Mouse (Mus musculus): ENCODE data around the gene Cntfr. TPM values are rescaled to one million over a fixed set of nuclear protein-coding genes. Genes with fewer than 3 reads are reported as not detected.
"Not testable (repeated sequence)": the region's sequence is repeated elsewhere in the genome, so short reads cannot be mapped to it uniquely, and the experiment has no call there.

Cntfr gene
- total RNA-seq, 4 experiments from 2014 or later: 41.4 to 50.9 (median 48.4) TPM

- DNase-seq: no peak
These were observed 11.4 kb upstream of the Cntfr start for GRCm38 (mm10) chr4:41708192-41708745.

GRCm38 (mm10) chr4:41707011-41707535 lies 10.2 kb upstream of the Cntfr start:
- no peak for DNase-seq

- DNase-seq: no peak
These were observed 9.2 kb upstream of the Cntfr start for GRCm38 (mm10) chr4:41705922-41706754.

GRCm38 (mm10) chr4:41704651-41705050 lies 7.8 kb upstream of the Cntfr start:
- no peak for DNase-seq

- not testable (repeated sequence) for DNase-seq
These were observed 5.3 kb upstream of the Cntfr start for GRCm38 (mm10) chr4:41702226-41702625.

- not testable (repeated sequence) for DNase-seq
These were observed 3.3 kb upstream of the Cntfr start for GRCm38 (mm10) chr4:41700224-41700623.

GRCm38 (mm10) chr4:41699783-41700182 lies 2.9 kb upstream of the Cntfr start, which contains the start of gene Il11ra1:
Gene Il11ra1, plus strand, starts transcription at chr4:41699989.
- not testable (repeated sequence) for DNase-seq

- not testable (repeated sequence) for DNase-seq
These were observed 1.6 kb upstream of the Cntfr start for GRCm38 (mm10) chr4:41698421-41699016.

- not testable (repeated sequence) for DNase-seq
These were observed 437 bp downstream of the Cntfr start for GRCm38 (mm10) chr4:41696452-41696851.

- not testable (repeated sequence) for DNase-seq
These were observed 1.1 kb downstream of the Cntfr start for GRCm38 (mm10) chr4:41695800-41696199.

GRCm38 (mm10) chr4:41693511-41693910 lies 3.4 kb downstream of the Cntfr start:
- DNase-seq: not testable (repeated sequence)

- not testable (repeated sequence) for DNase-seq
These were observed 6.9 kb downstream of the Cntfr start for GRCm38 (mm10) chr4:41690014-41690413.

GRCm38 (mm10) chr4:41688562-41688961 lies 8.3 kb downstream of the Cntfr start:
- DNase-seq: not testable (repeated sequence)

- not testable (repeated sequence) for DNase-seq
These were observed 10.9 kb downstream of the Cntfr start for GRCm38 (mm10) chr4:41685882-41686492.

- DNase-seq: not testable (repeated sequence)
These were observed 11.9 kb downstream of the Cntfr start for GRCm38 (mm10) chr4:41684931-41685453.

- not testable (repeated sequence) for DNase-seq
These were observed 12.6 kb downstream of the Cntfr start for GRCm38 (mm10) chr4:41684131-41684930.

- DNase-seq: not testable (repeated sequence)
These were observed 13.6 kb downstream of the Cntfr start for GRCm38 (mm10) chr4:41683303-41683702.

- no peak for DNase-seq
These were observed 14.1 kb downstream of the Cntfr start for GRCm38 (mm10) chr4:41682789-41683188.

- DNase-seq: no peak
These were observed 14.9 kb downstream of the Cntfr start for GRCm38 (mm10) chr4:41681947-41682346.

GRCm38 (mm10) chr4:41681176-41681575 lies 15.7 kb downstream of the Cntfr start:
- no peak for DNase-seq

GRCm38 (mm10) chr4:41679291-41679690 lies 17.6 kb downstream of the Cntfr start:
- DNase-seq: no peak

Data from adrenal gland, adult 8-10 months (tissue).